Mouse (Mus musculus): ENCODE measurements around the gene Dus4l. TPM values are rescaled to one million over a fixed set of nuclear protein-coding genes. Genes with fewer than 3 reads are reported as not detected.

Gene Dus4l
- total RNA-seq, 2 experiments from 2014 or later: 3.7 to 5.8 TPM

DNA sequence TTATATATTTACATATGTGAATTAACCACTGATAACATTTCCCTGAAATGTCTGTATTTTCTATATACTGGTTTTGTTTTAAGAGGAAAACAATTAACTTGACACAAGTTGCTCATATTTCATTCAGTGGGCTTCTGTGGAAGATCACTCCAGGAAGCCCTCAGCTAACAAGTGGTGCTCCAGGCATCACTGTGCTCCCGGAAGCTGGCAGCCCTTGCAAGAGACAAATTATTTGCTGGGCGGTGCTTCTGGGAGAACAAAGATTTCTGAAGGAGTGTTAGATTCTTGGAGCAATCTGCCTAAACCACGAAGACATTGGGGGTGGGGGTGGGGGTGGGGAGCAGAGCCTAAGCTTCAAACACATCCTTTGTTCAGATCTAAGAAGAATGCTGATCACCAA, 62.6 kb downstream of the Dus4l start:
- DNase-seq: no peak

Other genes with a start within 250 kb of the Dus4l start
- 1 to 10 TPM; 8.0 to 9.4 TPM for gene Cbll1, start 155.2 kb downstream of the Dus4l start, total RNA-seq (2021)
- not detected for gene Slc26a4, start 94.9 kb downstream of the Dus4l start, total RNA-seq (2021)
- 10 to 100 TPM; 24.2 to 28.2 TPM for gene Bcap29, start 20.2 kb downstream of the Dus4l start, total RNA-seq (2021)
- 10 to 100 TPM; 19.4 to 21.2 TPM for gene Cog5, start within 50 bp of the Dus4l start, total RNA-seq (2021)
- gene Gpr22, start 59.1 kb upstream of the Dus4l start, total RNA-seq (2021): not detected